Mouse (Mus musculus): Measurements from ENCODE around the gene Ikzf2.

DNA sequence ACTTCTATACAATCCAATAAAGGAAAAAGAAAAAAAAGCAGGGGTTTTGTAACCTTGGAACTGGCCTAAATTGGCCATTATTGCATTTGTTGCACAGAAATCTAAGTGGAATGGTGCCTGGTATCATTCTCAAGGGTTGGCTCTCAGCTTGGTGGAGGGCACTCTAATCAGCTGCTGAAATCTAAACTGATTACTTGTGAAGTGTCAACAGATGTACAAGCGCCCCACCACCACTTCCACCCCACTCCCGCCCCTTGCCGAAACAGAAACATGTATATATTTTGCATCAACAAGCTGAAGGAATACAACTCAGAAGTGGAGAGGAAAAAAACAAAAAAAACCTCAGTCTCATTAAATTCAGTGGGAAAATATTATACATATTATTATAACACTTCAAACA is 29.6 kb downstream of the Ikzf2 start:
- TF ChIP-seq POLR2A (IDR thresholded peaks at IDR 0.05; ENCODE audit: low read depth, low read length): no peak
- no peak for TF ChIP-seq CTCF (IDR thresholded peaks at IDR 0.05; ENCODE audit: borderline replicate concordance, insufficient read depth, low read length)

Data from embryonic fibroblast, embryonic 13.5 days (primary cell).